Mouse (Mus musculus): ENCODE results near the gene Snx33.
A peak's percentile ranks its signal among the peaks of the same experiment; 100 is the strongest.
"Not testable (repeated sequence)": the region's sequence is repeated elsewhere in the genome, so short reads cannot be mapped to it uniquely, and the experiment has no call there.

Gene Snx33

DNA sequence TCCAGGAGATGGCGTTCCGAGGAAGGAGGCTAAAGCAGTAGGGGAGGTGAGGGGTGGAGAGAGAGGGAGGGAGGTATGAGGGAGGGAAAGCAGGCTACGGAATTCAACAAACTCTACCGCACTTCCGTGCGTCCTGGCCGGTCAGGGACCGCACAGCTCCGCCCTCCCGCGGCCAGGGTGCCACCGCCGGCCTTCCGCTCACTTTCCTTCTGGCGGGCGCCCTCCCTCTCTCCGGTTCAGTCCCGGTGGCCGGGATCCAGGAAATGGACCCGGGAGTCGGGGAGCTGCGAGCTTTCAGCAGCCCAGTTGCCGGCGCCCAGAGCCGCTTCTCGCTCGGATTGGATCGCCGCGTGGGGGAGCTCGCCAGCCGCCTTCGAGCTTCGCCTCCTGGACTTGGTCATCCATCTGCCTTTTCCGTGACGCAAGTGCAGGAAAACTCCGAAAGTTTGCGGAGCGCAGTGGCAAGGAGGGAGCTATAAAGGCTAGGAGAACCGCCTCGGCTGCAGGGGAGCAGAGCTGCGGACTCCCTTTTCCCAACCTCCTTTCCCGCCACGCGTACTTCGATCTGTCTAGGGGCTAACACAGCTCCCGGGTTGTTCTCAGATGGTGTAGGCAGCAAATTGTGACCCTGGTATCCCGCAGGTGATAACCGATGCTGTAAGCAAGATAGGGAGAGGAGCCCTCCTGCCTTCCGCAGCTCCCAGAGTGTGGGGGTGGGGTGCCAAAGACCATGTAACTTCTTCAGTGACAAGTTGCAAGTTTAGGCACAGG lies at the start of gene Snx33:
Snx33 (minus strand) TSS at position 331 of the 771 bp plus-strand sequence.
- DNase-seq: peak; percentile 74 to 78

DNA sequence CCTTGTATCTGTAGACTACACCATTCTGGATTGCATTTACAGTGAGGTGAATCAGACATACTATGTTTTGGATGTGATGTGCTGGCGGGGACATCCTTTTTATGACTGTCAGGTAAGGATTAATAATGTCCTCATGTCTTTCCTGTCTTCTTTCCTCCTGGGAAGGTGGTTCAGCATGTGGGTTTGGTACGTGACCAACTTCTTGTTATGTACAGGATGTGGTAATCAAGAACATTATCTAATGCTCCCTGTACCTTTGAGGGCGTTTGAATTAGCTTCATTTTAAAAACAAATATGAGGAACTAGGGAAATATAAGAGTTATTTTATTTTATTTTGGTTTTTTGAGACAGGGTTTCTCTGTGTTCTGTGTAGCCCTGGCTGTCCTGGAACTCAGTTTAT lies 47.0 kb upstream of the Snx33 start:
- DNase-seq: no peak

DNA sequence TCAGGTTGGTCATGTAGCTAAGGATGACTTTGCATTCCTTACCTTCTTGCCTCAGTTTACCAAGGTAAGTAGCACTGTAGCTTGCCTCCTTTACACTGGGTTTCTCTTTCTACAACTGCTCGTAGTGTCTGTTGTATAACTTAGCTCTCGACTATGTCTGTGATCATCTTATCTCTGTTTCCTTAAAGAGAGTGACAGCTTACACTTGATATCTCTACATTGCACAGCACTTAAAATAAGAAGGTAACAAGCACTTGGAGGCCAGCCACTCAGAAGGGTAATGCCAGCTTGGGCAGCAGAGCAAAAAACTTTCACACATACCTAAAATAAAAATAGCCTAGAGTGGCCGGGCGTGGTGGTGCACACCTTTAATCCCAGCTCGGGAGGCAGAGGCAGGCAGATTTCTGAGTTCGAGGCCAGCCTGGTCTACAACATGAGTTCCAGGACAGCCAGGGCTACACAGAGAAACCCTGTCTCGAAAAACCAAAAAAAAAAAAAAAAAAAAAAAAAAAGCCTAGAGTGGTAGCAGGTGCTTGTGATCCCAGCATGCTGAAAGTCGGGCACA lies 45.9 kb upstream of the Snx33 start:
- no peak for DNase-seq

DNA sequence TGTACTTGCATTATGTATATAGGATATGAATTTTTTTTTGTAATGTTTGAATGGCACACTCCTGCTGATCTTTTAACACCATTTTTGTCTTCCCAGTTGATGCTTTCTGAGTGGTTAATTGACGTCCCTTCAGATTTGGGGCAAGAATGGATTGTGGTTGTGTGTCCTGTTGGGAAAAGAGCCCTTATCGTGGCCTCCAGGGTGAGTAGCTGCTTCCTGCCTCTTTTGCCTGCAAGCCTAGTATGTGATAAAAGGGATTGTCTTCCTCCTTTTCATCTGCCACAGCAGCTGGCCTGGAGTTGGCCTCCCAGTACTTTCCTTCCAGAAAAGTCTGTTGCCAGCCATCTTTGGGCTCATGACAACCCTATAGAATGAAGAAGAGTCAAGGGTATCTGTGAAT lies 42.0 kb upstream of the Snx33 start:
- no peak for DNase-seq

DNA sequence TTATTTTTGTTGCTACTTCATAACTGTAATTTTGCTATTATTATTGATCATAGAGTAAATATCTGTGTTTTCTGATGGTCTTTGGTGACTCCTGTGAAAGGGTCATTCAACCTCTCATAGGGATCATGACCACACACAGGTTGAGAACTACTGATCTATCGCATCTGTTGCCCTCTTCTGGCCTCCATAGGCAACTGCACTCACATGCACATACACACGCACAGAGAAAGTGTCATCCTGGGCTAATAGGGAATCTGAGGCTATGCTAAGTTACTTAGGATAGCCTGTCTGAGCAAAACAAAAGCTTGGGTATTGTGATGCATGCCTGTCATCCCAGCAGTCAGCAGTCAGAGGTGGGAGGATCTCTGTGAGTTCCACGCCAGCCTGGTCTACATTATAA lies 33.4 kb upstream of the Snx33 start:
- no peak for DNase-seq

DNA sequence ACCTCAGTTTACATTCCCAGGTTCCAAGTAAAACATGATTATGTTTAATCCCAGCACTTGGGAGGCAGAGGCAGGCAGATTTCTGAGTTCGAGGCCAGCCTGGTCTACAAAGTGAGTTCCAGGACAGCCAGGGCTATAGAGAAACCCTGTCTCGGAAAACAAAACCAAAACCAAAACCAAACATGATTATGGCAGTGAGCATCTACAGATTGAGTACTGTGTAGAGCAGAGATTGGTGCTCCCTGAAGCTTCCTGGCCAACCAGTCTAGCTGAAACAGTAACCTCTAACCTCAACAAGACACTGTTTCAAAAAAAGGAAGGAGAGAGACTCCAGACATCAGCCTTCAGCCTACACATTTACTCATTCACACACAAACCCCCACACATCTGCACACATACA lies 30.5 kb upstream of the Snx33 start:
- no peak for DNase-seq

DNA sequence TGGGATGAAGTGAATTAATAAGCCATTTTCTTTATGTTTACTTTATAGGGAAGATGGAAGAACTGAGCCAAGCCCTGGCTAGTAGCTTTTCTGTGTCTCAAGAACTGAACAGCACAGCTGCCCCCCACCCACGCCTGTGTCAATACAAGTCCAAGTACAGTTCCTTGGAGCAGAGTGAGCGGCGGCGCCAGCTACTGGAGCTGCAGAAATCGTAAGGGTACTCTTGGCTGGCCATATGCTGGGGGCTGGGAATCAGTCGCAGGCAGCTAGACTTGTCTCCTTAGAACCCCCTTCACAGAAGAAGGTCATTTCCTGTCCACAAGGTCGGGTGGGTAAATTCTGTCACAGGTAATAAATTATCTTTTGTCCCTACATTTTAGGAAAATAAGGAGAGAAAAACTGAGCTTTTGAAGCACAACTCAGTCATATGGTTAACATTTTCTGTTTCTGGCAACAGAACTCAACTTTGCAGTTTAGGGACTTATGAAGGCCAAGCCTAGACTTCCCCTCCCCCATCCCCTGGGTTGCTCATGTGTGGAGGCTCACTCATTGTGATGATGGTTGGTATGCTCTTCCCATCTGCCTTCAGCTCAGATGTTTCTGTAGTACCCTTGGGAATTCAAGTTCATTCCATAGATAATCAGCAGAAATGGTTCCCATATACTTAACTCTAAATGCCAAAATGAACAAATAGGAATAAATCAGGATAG lies 28.9 kb upstream of the Snx33 start:
- DNase-seq: no peak

DNA sequence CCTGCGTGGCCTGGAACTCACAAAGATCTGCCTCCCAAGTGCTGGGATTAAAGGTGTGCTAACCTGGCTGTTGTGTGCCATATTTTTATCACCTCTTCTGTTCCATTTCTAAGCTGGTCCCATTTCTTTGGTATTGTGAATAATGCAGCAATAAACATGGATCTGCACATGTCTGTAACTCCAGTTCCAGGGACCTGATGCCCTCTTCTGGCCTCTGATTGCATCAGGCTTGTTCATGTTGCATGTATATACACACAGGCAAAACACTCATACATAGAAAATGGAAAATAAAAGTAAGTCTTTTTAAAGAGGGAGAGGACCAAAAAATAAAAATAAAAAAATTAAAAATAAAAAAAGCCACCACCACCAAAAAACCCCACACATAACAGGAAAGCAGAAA lies 25.4 kb upstream of the Snx33 start:
- DNase-seq: no peak

DNA sequence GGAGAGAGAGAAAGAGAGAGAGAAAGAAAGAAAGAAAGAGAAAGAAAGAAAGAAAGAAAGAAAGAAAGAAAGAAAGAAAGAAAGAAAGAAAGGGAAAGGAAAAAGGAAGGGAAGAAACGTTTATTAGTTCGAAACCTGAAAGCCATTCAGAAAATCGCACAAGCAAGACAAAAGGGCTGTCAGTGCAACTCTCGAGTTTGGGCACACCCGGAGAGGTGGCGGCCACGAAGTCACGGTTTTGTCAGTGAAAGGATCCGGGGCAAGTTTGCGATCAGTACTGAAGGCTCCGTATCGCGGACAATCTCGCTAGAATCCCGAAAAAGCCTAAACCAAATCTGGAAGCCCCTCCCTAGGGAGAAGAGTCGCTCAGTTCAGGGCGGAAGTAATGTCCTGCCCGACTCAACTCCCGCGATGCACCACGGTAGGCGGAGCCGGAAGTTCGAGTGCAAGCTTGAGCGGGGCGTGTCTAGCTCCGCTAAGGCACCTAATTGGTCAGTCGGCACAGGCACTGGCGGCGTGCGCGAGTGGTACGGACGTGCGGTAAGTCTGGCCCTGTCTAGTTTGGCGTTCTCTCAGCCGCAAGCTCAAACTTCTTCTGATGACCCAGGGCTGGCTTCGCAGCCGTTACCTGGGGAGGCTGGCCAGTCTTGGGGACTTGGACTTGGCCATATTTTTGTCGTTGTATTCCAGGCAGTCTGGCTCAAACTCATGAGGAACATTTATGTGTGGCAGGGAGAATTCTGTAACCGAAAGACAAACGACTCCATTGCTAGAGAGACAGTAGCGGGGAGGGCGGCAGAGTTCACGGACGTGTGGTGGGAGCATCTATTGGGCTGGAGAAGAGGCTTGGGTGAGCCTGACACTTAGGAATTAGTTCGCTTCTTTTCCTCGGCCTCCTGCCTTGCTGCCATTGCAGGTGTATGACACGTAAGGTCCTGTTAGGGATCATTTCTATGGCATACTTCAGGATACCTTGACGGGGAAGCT lies 22.5 kb upstream of the Snx33 start, which contains the start of gene Snupn:
Snupn (plus strand) TSS at position 465 of the 987 bp plus-strand sequence.
- peak; percentile 96 to 97 for DNase-seq

DNA sequence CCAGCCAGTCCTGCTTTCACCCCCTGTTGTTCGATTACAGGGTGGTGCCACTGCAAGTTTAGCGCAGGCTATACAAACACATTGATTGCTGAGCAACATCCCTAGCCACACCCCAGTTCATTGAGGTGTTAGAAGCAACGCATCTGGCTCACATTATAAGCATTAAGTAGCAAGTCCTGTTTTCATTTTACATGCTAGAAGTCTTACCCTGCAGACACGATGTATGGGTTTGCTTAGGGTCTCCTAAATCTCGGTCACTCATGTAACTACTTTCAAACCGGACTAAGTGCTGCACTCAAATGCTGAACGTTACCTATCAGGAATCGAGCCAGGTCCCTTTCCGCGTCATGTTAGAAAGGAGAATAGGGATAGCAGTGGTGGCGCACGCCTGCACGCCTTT lies 21.6 kb upstream of the Snx33 start:
- DNase-seq: no peak

DNA sequence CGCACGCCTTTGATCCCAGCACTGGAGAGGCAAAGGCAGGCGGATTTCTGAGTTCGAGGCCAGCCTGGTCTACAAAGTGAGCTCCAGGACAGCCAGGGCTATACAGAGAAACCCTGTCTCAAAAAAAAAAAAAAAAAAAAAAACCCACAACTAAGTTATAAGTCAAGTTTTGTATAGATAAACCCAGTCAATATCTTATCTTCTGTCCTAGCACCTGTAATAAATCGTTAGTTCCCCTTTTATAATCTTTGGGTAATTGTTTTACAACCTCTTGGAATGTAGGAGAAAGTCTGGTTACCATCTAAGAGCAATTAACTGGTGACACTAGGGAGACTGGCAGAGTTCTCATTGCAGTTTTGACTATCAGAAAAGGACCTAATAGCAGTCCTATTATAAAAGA lies 20.5 kb upstream of the Snx33 start:
- DNase-seq: not testable (repeated sequence)

DNA sequence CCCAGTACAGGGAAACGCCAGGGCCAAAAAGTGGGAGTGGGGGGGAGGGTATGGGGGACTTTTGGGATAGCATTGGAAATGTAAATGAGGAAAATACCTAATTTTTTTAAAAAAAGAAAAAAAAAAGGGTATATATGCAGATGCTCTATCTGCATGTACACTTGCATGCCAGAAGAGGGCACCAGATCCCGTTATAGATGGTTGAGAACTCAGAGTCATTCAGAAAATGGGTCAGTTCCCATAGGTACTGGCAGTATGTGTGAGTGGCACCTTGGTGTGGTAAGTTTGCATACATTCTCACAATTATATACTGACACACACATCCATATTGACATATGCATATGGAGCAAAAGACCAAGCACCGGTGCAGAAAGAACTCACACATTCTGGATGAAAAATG lies 19.3 kb upstream of the Snx33 start:
- DNase-seq: not testable (repeated sequence)

DNA sequence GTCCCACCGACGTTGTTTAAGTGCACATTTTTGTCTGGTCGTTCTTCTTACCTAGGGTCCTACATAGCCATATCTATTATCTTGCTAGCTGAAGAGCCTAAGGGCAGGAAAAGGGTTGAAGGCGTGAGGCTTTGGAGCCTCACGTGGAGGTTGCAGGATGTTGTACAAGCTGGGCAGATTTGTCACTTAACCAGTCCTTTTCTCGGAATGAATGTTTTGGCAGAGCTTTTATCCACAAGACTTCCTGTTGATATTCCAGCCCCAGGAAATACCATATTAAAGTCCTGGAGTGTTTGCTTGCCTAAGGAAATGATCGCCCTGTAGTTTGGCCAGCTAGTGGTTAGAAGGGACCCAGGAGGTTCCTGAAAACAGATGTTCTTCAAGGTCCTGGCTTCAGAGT lies 10.2 kb upstream of the Snx33 start:
- no peak for DNase-seq

DNA sequence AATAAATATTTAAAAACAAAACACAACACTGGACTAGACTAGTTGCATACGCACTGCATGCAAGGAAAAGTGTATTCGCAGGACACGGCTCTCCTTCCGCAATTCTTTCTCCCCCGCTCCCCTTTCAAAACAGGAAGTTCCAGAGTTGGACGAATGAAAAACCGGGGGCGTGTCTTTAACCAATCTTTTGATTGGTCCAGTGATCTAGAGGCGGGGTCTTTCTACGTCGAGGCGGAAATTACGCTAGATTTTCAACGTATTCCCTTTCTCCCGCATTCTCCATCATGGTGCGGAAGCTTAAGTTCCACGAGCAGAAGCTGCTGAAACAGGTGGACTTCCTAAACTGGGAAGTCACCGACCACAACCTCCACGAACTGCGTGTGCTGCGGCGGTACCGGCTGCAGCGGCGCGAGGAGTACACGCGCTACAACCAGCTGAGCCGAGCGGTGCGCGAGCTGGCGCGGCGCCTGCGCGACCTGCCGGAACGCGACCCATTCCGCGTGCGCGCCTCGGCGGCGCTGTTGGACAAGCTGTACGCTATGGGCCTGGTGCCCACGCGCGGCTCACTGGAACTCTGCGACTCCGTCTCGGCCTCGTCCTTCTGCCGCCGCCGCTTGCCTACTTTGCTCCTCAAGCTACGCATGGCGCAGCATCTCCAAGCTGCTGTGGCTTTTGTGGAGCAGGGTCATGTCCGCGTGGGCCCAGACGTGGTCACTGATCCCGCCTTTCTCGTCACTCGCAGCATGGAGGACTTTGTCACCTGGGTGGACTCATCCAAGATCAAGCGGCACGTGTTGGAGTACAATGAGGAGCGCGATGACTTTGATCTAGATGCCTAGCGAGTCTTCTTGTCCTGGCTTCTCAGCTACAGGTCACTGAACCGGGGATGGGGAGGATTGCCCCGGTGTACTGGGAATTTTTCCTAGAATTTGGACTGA lies 9.3 kb upstream of the Snx33 start, which contains the start of gene Imp3:
Imp3 (plus strand) TSS at position 253 of the 938 bp plus-strand sequence.
- DNase-seq: peak; percentile 73 to 89

DNA sequence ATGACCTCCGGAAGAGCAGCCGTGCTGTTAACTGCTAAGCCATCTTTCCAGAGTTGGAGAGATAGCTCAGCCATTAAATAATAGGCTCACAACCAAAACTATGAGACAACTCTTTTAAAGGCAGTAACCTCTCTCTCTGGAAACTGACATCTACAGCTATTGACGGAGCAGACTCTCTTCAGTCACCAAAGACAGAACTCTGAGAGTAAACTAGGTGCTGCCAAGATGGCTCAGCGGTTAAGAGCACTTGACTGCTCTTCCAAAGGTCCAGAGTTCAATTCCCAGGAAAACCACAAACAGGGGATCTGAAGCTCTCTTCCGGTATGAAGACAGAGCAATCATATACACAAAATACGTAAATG lies 8.7 kb upstream of the Snx33 start:
- DNase-seq: no peak

DNA sequence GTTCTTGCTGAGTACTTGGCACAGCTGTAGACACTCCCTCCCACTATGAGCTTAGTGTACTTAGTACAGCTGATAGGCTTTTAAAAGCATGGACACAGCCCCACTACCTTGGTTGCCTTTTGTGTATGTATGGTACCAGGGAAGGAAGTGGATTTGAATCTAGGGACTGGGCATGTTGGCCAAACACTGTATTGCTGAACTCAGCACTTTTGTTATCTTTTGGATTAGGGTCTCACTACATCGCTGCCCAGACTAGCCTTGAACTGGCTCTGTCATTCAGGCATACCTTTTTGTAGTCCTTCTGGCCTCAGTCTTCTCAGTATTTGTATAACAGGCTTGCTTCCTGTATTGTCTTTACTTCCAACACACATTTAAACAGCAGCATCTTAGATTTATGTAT lies 2.4 kb upstream of the Snx33 start:
- DNase-seq: no peak

DNA sequence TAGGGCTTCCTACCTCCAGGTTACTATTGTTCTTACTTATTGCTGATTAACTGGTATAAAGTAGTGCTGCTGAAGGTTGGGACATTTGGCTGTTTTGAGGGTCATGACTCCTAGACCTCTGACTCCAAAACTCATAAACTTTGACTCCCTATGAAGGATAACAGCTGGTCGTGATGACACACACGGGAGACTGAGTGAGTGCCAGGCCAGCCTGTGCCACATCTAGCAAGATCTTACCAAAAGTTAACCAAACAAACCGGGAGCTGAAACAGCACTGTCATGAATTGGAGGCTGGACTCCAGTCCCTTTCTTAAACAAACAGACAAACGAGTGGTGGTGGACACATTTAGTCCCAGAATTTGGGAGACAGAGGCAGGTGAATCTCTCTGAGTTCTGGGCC lies 1.3 kb upstream of the Snx33 start:
- no peak for DNase-seq

DNA sequence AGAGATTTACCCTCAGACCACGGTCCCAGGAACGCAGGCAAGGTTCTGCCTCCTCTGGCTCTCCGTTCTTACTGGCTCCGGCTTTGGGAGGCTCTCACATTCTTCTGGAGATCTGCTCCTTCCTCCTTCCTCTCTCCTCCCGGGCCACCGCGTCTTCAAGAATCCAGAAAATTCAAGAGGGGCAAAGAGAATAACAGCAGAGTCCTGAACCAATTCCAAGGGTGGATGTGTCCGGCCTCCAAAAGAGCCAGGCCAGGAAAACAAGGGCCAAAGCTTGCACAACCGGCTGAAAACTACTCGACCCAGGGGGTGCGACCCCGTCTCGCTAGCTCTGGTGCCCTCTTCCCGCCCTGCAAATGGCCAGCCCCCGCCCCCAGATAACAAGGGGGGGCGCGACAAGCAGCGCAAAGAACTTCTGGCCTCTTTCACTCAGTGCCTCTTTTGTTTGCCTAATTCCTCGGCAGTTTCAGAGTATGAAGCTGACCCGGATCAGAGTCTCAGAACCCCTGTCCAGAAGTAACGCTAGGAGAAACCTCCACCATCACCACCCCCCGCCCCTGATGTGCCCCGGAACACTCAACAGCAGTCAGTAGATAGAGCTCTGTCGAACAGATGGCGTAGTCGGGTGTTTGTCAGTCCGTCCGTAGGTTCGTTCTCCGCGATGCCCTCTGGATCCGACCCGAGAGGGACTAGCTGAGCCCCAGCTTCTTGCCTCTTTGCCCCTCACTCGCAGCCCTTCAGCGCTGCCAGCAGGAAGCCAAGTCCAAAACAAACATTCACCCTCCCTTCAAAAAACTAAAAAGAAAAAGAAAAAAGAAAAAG lies 769 bp downstream of the Snx33 start:
- peak; percentile 21 to 42 for DNase-seq

DNA sequence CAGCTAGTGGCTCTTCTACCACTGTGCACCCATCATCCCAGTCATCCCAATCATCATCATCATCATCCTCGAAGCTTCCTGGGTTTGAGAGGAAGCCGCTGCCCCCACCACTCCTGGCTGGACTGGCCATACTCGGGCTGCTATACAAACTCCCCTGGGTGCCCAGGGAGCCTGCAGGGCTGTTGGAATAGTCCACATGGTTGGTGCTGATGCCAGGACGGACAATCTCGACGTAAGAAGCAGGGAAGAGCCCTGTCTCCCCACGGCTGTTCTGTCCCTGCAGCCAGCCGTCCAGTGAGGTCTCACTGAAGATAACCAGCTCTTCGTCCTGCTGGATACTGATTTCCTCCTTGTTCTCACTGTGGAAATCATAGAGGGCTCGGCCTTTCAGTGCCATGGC lies 1.8 kb downstream of the Snx33 start:
- no peak for DNase-seq

DNA sequence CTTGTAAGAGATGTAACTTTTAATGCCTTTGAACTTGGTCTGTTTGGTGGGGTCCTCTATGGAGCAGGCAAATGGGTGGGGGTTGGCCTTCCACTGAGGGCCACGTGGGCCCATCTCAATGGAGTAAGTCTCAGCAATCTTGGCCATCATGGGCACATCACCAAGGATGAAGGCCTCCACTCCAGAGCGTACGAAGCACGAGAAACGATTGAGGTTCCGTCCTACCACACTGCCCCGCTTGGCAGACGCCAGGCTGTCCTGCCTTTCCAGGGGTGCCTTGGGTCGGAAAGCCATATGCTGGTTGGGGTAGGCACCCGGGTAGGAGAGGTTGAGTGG lies 2.2 kb downstream of the Snx33 start:
- DNase-seq: no peak

Data from thymus, adult 18-20 months (tissue).